Comparison of ENCODE assay signal across 8 mouse cellular contexts in the genomic region with DNA sequence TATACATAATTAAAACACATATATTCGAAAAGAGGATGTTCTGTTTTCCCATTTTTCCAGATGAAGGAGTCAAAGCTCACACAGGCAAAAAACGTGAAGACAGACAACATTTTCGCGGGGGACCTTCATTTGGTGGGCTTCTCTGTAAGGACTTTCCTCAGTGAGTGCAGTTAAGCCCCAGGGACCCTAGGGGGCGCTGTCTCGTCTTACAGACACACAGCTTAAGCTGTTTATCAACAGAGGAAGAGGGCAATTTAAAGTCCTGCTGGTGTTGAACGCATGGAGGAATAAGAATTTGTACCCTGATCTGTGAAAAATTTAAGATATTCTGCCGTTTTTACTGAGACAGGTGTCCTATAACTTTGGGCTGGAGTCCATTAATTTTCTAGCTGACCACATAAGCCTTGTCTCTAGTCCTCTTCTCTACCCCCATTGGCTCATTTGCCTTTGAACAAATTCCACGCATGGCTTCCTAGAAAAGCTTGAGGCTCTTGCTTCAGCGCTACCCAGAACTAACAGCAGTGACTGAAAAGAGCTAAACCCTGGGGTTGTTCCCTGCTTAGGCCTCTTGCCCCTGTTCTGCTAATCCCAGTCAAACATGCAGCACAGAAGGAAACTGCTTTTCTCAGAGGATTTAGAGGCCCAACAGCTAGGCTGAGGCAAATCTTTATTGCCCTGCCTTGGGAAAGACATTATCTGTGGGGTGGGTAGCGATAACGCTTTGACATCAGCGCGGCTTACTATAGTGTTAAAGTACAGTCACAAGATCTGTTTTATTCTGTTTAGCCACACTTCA.
A peak's percentile ranks its signal among the peaks of the same experiment; 100 is the strongest.
DNase-seq lines count a peak whose midpoint lies in the region; TF ChIP-seq lines count a peak whose summit lies in the region.

No protein-coding gene starts in this region.

- 77% methylated on average over 14 of the region's 14 CpGs for WGBS in lung, adult 2 months

- TF ChIP-seq CTCF in lung, adult 2 months (IDR thresholded peaks at IDR 0.05; ENCODE audit: insufficient read depth, low read length) = peak; percentile 64

- TF ChIP-seq POLR2A in lung, adult 2 months (IDR thresholded peaks at IDR 0.05; ENCODE audit: borderline replicate concordance, extremely low read depth, low read depth, low read length) = no peak

- no peak overlapping the region for H3K4me3 ChIP-seq in lung, adult 2 months (replicated peaks; ENCODE audit: extremely low read depth, low read depth, low read length)

- DNase-seq in gastrocnemius, adult 18-20 months (ENCODE audit: low spot score) = peak; percentile 9
- DNase-seq in gastrocnemius, postnatal 25 days = no peak
- peak; percentile 34 for DNase-seq in ES-CJ7 (ENCODE audit: low read depth, low spot score)
- peak; percentile 28 for DNase-seq in embryo, embryonic 9.5 days (ENCODE audit: extremely low spot score)
- DNase-seq in lung, adult 2 months = peak; percentile 20
- DNase-seq in testis, postnatal 10 days (ENCODE audit: low spot score) = peak; percentile 53
- no peak for DNase-seq in right cerebral cortex, postnatal 25 days
- no peak for DNase-seq in natural killer cell, adult 2 months (ENCODE audit: low spot score in 2 of 2)

- no peaks in the 10 kb centered on the region for H3K4me1 ChIP-seq in lung, adult 2 months (ENCODE audit: control insufficient read depth, insufficient read depth, low read length)

Comparison
In these comparisons a context has a peak if more than half of its experiments do, and no peak if none do; other contexts are left out.
1. DNase-seq: peak in gastrocnemius, adult 18-20 months (single experiment), ES-CJ7 (single experiment), embryo, embryonic 9.5 days (single experiment), lung, adult 2 months (single experiment) and testis, postnatal 10 days (single experiment); none in gastrocnemius, postnatal 25 days (single experiment), right cerebral cortex, postnatal 25 days (single experiment) and natural killer cell, adult 2 months (0 of 2).